Mouse (Mus musculus) limb, embryonic 14.5 days (tissue): ENCODE results near the gene Cela3b. TPM values are rescaled to one million over a fixed set of nuclear protein-coding genes. Genes with fewer than 3 reads are reported as not detected.
A peak's percentile ranks its signal among the peaks of the same experiment; 100 is the strongest.
"Not testable (repeated sequence)": the region's sequence is repeated elsewhere in the genome, so short reads cannot be mapped to it uniquely, and the experiment has no call there.

ENCODE experiments used
- ATAC-seq: fragments of 200-750 bp; cut with Nextera tagmentation; 2 replicates; pipeline ENCODE4 v1.8.0; 2017; ENCODE audit warnings: low read depth, moderate number of reproducible peaks, moderate TSS enrichment; ENCODE audit not compliant: low FRiP score
- DNase-seq: peaks from one replicate; pipeline ENCODE4 v3.0.0-alpha.2; 2015; ENCODE audit warnings: low spot score
- H3K27ac ChIP-seq: fragments of 300-500 bp; sonication (generic); replicated peaks from 2 replicates; pipeline ENCODE4 v1.5.1; 2014; ENCODE audit warnings: low read depth, mild to moderate bottlenecking, low read length, moderate library complexity, mixed read lengths
- H3K27me3 ChIP-seq: fragments of 300-500 bp; sonication (generic); 2 replicates; pipeline ENCODE4 v1.6.1; 2014; ENCODE audit warnings: low read length, mixed read lengths; ENCODE audit not compliant: control insufficient read depth, insufficient read depth
- H3K36me3 ChIP-seq: fragments of 300-500 bp; sonication (generic); 2 replicates; pipeline ENCODE4 v1.6.1; 2014; ENCODE audit warnings: mild to moderate bottlenecking, low read length, moderate library complexity, mixed read lengths; ENCODE audit not compliant: control insufficient read depth, insufficient read depth
- H3K4me1 ChIP-seq: fragments of 300-500 bp; sonication (generic); 2 replicates; pipeline ENCODE4 v1.6.1; 2014; ENCODE audit warnings: antibody characterized with exemption, low read length, mixed read lengths; ENCODE audit not compliant: control insufficient read depth, insufficient read depth
- H3K4me2 ChIP-seq: fragments of 300-500 bp; sonication (generic); replicated peaks from 2 replicates; pipeline ENCODE4 v1.6.1; 2014; ENCODE audit warnings: low read depth, mild to moderate bottlenecking, low read length, moderate library complexity; ENCODE audit not compliant: severe bottlenecking
- H3K4me3 ChIP-seq: fragments of 300-500 bp; sonication (generic); replicated peaks from 2 replicates; pipeline ENCODE4 v1.5.1; 2014; ENCODE audit warnings: low read length
- H3K9ac ChIP-seq: fragments of 300-500 bp; sonication (generic); 2 replicates; pipeline ENCODE4 v1.6.1; 2014; ENCODE audit warnings: mild to moderate bottlenecking, low read depth, low read length, moderate library complexity; ENCODE audit not compliant: severe bottlenecking
- H3K9me3 ChIP-seq: fragments of 300-500 bp; sonication (generic); 2 replicates; pipeline ENCODE4 v1.6.1; 2016; ENCODE audit warnings: low read length; ENCODE audit not compliant: control insufficient read depth
- POLR2A ChIP-seq: fragments of 200-500 bp; IDR thresholded peaks from 2 replicates; pipeline ENCODE4 v1.8.0; 2012; ENCODE audit warnings: inconsistent platforms, mild to moderate bottlenecking, moderate library complexity, borderline replicate concordance; ENCODE audit not compliant: insufficient read depth, insufficient read length; ENCODE audit errors: extremely low read depth
- WGBS: fragments of 180-500 bp; shearing (Covaris S2); extraction: QIAGEN DNeasy Blood & Tissue Kit; methylation state at CpG from one replicate; pipeline ENCODE4 v1.1.7; 2014; 5-methylcytosine and 5-hydroxymethylcytosine counted together
- polyA plus RNA-seq, 2 experiments: library from polyadenylated mRNA; depleted of rRNA in 1 of 2; stranded (reverse) in 1 of 2; unstranded in 1 of 2; fragments of >200 nt; fragmentation: Nextera tagmentation in 1 of 2; extraction: Ambion mirVana in 1 of 2; gene quantifications; 2 replicates each; pipeline versions ENCODE4 v1.2.1 to v1.2.3; 2012 to 2014

Gene Cela3b
- polyA plus RNA-seq, 2 experiments, result 0.28 to 0.29 TPM

- Histone ChIP-seq H3K27me3 (no peaks in the 10 kb centered on the region), H3K27ac (no peak overlapping the region), H3K4me3 (no peak overlapping the region), H3K9ac (no peak overlapping the region), H3K4me2 (no peak overlapping the region), H3K36me3 (no peaks in the 10 kb centered on the region), H3K4me1 (no peaks in the 10 kb centered on the region), H3K9me3 (no peaks in the 10 kb centered on the region)
- 89% methylated on average over 8 of the region's 8 CpGs for WGBS
- TF ChIP-seq POLR2A, result no peak
- ATAC-seq (no peak), DNase-seq (no peak)
Measured at GRCm38 (mm10) chr4:137438842-137439241, 8.5 kb upstream of the Cela3b start.

- no peak for ATAC-seq
Measured at GRCm38 (mm10) chr4:137436979-137437669, 6.8 kb upstream of the Cela3b start.

GRCm38 (mm10) chr4:137432700-137433550, 2.6 kb upstream of the Cela3b start:
- H3K9me3 ChIP-seq, H3K27ac ChIP-seq, H3K9ac ChIP-seq, H3K4me1 ChIP-seq, H3K4me2 ChIP-seq, H3K4me3 ChIP-seq, DNase-seq, H3K27me3 ChIP-seq, H3K36me3 ChIP-seq: not testable (repeated sequence)
- WGBS, result 74% methylated on average over 10 of the region's 10 CpGs
- peak; percentile 47; the same call in 1 of the 2 replicates for ATAC-seq

More at GRCm38 (mm10) chr4:137436979-137437669, 6.8 kb upstream of the Cela3b start:
- Histone ChIP-seq H3K27ac (no peak overlapping the region), H3K4me2 (no peak overlapping the region), H3K4me3 (no peak overlapping the region), H3K4me1 (no peaks in the 10 kb centered on the region), H3K36me3 (no peaks in the 10 kb centered on the region), H3K27me3 (no peaks in the 10 kb centered on the region), H3K9ac (no peak overlapping the region), H3K9me3 (no peaks in the 10 kb centered on the region)
- no peak for TF ChIP-seq POLR2A
- WGBS, result 88% methylated on average over 7 of the region's 8 CpGs
- no peak for DNase-seq

- Histone ChIP-seq H3K36me3 (no peaks in the 10 kb centered on the region), H3K27ac (no peak overlapping the region), H3K9me3 (no peaks in the 10 kb centered on the region), H3K4me1 (no peaks in the 10 kb centered on the region), H3K4me2 (no peak overlapping the region), H3K9ac (no peak overlapping the region), H3K4me3 (no peak overlapping the region), H3K27me3 (no peaks in the 10 kb centered on the region)
- ATAC-seq (no peak), DNase-seq (no peak)
- TF ChIP-seq POLR2A, result no peak
- WGBS, result 74% methylated on average over 11 of the region's 11 CpGs
Measured at GRCm38 (mm10) chr4:137417712-137418564, 12.4 kb downstream of the Cela3b start.

GRCm38 (mm10) chr4:137414936-137415335, 15.4 kb downstream of the Cela3b start:
- H3K4me3 ChIP-seq, result no peak overlapping the region
- no peak overlapping the region for H3K4me2 ChIP-seq
- WGBS, result 64% methylated on average over 1 of the region's 1 CpGs
- no peak overlapping the region for H3K9ac ChIP-seq
- no peaks in the 10 kb centered on the region for H3K36me3 ChIP-seq
- H3K4me1 ChIP-seq, result no peaks in the 10 kb centered on the region
- TF ChIP-seq POLR2A, result no peak
- DNase-seq (no peak), ATAC-seq (no peak)
- H3K9me3 ChIP-seq, result no peaks in the 10 kb centered on the region
- no peak overlapping the region for H3K27ac ChIP-seq
- no peaks in the 10 kb centered on the region for H3K27me3 ChIP-seq

GRCm38 (mm10) chr4:137412185-137412709, 18.1 kb downstream of the Cela3b start:
- not testable (repeated sequence) for H3K9me3 ChIP-seq, H3K36me3 ChIP-seq, H3K4me3 ChIP-seq, H3K9ac ChIP-seq, H3K27ac ChIP-seq, H3K4me2 ChIP-seq, H3K4me1 ChIP-seq, DNase-seq, H3K27me3 ChIP-seq, ATAC-seq
- 84% methylated on average over 7 of the region's 7 CpGs for WGBS
